Mouse (Mus musculus): ENCODE results near the gene Tuba4a.

DNA sequence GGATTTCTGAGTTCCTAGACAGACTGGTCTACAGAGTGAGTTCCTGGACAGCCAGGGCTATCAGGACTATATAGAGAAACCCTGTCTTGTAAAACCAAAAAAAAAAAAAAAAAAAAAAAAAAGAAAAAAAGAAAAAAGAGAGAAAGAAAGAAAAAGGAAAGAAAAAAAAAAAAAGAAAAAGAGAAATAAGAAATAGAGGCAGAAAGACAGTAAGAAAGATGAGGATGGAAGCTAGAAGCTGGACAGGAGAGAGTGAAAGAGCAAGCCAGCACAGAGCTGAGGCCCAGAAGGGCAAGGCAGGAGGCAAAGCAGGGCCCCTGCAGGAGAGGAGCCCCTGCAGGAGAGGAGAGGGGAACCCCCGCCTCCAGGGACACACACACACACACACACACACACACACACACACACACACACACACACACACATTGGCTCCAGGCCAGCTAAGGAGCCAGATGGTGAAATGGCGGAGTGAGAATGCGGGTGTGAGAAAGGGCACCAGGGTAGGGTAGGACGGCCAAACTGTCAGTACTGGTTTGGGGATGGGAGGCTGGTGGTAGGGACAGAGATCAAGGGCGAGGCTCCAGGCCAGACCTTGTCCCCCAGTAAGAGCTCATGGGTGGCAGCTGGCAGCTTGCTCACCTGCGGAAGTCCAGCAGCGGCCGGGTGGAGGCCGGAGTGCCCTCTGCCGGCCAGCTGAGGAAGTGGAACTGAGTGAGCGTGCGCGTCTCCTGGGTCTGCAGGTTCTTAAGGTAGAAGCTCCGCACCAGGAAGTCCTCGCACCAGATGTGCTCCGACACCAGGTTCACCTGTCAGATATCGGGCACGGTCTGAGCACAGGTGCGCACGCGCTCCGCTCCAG, 31.7 kb upstream of the Tuba4a start:
- TF ChIP-seq ELF1 (IDR thresholded peaks at IDR 0.05; ENCODE audit: low read depth, low read length) (peak; percentile 91), CTCF (conservative IDR thresholded peaks at IDR 0.05 in 1 of 2, IDR thresholded peaks at IDR 0.05 in 1 of 2; ENCODE audit: low read depth in 2 of 2, low read length in 2 of 2) (peak; percentile 46 to 92; a peak in 3 of 4 replicates), KAT2A (IDR thresholded peaks at IDR 0.05; ENCODE audit: insufficient replicate concordance, low read length) (no peak), POLR2A (IDR thresholded peaks at IDR 0.05; ENCODE audit: low read depth, low read length) (peak; percentile 52), ZKSCAN1 (IDR thresholded peaks at IDR 0.05; ENCODE audit: borderline replicate concordance, low read depth, low read length) (no peak), MAFK (IDR thresholded peaks at IDR 0.05; ENCODE audit: insufficient replicate concordance, low read length) (no peak), POLR2AphosphoS2 (IDR thresholded peaks at IDR 0.05; ENCODE audit: low read depth, low read length) (no peak), MAZ (IDR thresholded peaks at IDR 0.05; ENCODE audit: low read depth, low read length) (peak; percentile 88; the same call in 1 of the 2 replicates), NRF1 (IDR thresholded peaks at IDR 0.05; ENCODE audit: low read depth, low read length) (peak; percentile 71), EP300 (IDR thresholded peaks at IDR 0.05; ENCODE audit: low read length) (no peak), CHD1 (IDR thresholded peaks at IDR 0.05; ENCODE audit: low read depth, low read length) (no peak), E2F4 (IDR thresholded peaks at IDR 0.05; ENCODE audit: insufficient replicate concordance, low read depth, low read length) (no peak)
